11 mouse cellular contexts compared by ENCODE assay signal in genomic region chr2:129040567-129040966, GRCm38 (mm10). TPM values are rescaled to one million over a fixed set of nuclear protein-coding genes. Genes with fewer than 3 reads are reported as not detected.
DNase-seq lines count a peak whose midpoint lies in the region; ATAC-seq and TF ChIP-seq lines count a peak whose summit lies in the region.
"Had no signal": no experiment of that assay in that cellular context is flagged by ENCODE, and none has a peak within 500 bp of the region (broad histone marks: within the 10 kb centered on the region; RNA-seq: fewer than 3 reads in every experiment).

No protein-coding gene starts in this region.

- TF ChIP-seq POLR2A in thymus, adult 2 months (IDR thresholded peaks at IDR 0.05; ENCODE audit: control insufficient read depth, extremely low read depth, insufficient read depth, low read length, poor library complexity), result no peak

- H3K9me3 ChIP-seq in kidney, postnatal 0 days (replicated peaks; ENCODE audit: low read length), result no peaks in the 10 kb centered on the region
- no peaks in the 10 kb centered on the region for H3K9me3 ChIP-seq in liver, embryonic 14.5 days (ENCODE audit: control insufficient read depth, low read length)

- H3K4me2 ChIP-seq in kidney, postnatal 0 days (ENCODE audit: low read length), result no peak overlapping the region
- no peak overlapping the region for H3K4me2 ChIP-seq in liver, embryonic 14.5 days (ENCODE audit: low read depth)

- peak; percentile 43; the same call in 1 of the 2 replicates for TF ChIP-seq CTCF in kidney, postnatal 0 days (IDR thresholded peaks at IDR 0.05; ENCODE audit: low read depth)
- peak; percentile 54 for TF ChIP-seq CTCF in liver, embryonic 14.5 days (IDR thresholded peaks at IDR 0.05; ENCODE audit: low read depth)
- no peak for TF ChIP-seq CTCF in thymus, adult 2 months (IDR thresholded peaks at IDR 0.05; ENCODE audit: borderline replicate concordance, control insufficient read depth, extremely low read depth, insufficient read depth, low read length, poor library complexity)

- H3K27ac ChIP-seq in kidney, postnatal 0 days, result no peak overlapping the region
- H3K27ac ChIP-seq in liver, embryonic 14.5 days, result no peak overlapping the region
- no peak overlapping the region for H3K27ac ChIP-seq in thymus, adult 2 months (ENCODE audit: control insufficient read depth, insufficient read depth, low read length)

- H3K4me1 ChIP-seq in kidney, postnatal 0 days (replicated peaks; ENCODE audit: insufficient read depth, low read length), result peaks cover 11% of the 10 kb centered on the region; the same call in 1 of the 2 replicates
- no peaks in the 10 kb centered on the region for H3K4me1 ChIP-seq in liver, embryonic 14.5 days (replicated peaks; ENCODE audit: control insufficient read depth in 2 of 2, insufficient read depth in 2 of 2, low read length in 1 of 2)
- H3K4me1 ChIP-seq in thymus, adult 2 months (replicated peaks; ENCODE audit: control insufficient read depth, insufficient read depth, low read length), result peaks cover 20% of the 10 kb centered on the region

- H3K36me3 ChIP-seq in kidney, postnatal 0 days (ENCODE audit: insufficient read depth, low read length), result no peaks in the 10 kb centered on the region
- H3K36me3 ChIP-seq in liver, embryonic 14.5 days (replicated peaks; ENCODE audit: control insufficient read depth, insufficient read depth, low read depth), result no peaks in the 10 kb centered on the region
- no peaks in the 10 kb centered on the region for H3K36me3 ChIP-seq in thymus, adult 2 months (ENCODE audit: control insufficient read depth, insufficient read depth, low read length)

- no peak for ATAC-seq in kidney, postnatal 0 days (replicated peaks; ENCODE audit: low FRiP score, low read depth)
- no peak for ATAC-seq in liver, embryonic 14.5 days (ENCODE audit: insufficient read depth)
- ATAC-seq: inflammation-experienced regulatory T-cells, adult 6 months had no signal

- intact Hi-C loops in gastrocnemius, postnatal 14 days (cut with DNase I; ENCODE audit: low total_unique reads), result no loop called here

- TF ChIP-seq EP300 in liver, embryonic 14.5 days (IDR thresholded peaks at IDR 0.05; ENCODE audit: low read depth), result no peak

- H3K9ac ChIP-seq in kidney, postnatal 0 days (ENCODE audit: low read depth, low read length), result no peak overlapping the region
- H3K9ac ChIP-seq in liver, embryonic 14.5 days (replicated peaks), result no peak overlapping the region

- no peak overlapping the region for H3K4me3 ChIP-seq in kidney, postnatal 0 days (replicated peaks; ENCODE audit: low read depth, low read length)
- no peak overlapping the region for H3K4me3 ChIP-seq in liver, embryonic 14.5 days (ENCODE audit: insufficient read depth in 1 of 2, low read depth in 2 of 2, low read length in 2 of 2)
- H3K4me3 ChIP-seq in thymus, adult 2 months (ENCODE audit: control insufficient read depth, insufficient read depth, low read length), result no peak overlapping the region

- peak; percentile 22 for DNase-seq in adrenal gland, postnatal 10 days
- no peak for DNase-seq in adrenal gland, adult 2 months
- DNase-seq in kidney, postnatal 0 days (ENCODE audit: low spot score), result no peak
- DNase-seq in kidney, adult 11 months, result no peak
- no peak for DNase-seq in liver, embryonic 14.5 days (ENCODE audit: low read depth in 3 of 3, low spot score in 3 of 3)
- peak; percentile 27 for DNase-seq in thymus, adult 2 months
- DNase-seq in gastrocnemius, postnatal 4 days (ENCODE audit: low spot score in 2 of 2), result no peak
- no peak for DNase-seq in gastrocnemius, postnatal 14 days
- DNase-seq: gastrocnemius, postnatal 36 days had no signal

- H3K27me3 ChIP-seq in kidney, postnatal 0 days (ENCODE audit: insufficient read depth, low read length), result no peaks in the 10 kb centered on the region
- peaks cover 30% of the 10 kb centered on the region for H3K27me3 ChIP-seq in liver, embryonic 14.5 days (ENCODE audit: control insufficient read depth, insufficient read depth, low read length)
- no peaks in the 10 kb centered on the region for H3K27me3 ChIP-seq in thymus, adult 2 months (ENCODE audit: control insufficient read depth, insufficient read depth, low read length)

- 28% methylated on average over 6 of the region's 6 CpGs for WGBS in kidney, postnatal 0 days
- WGBS in liver, embryonic 14.5 days (ENCODE audit: insufficient replicate concordance), result 3% methylated on average over 6 of the region's 6 CpGs
- 5% methylated on average over 6 of the region's 6 CpGs for WGBS in thymus, adult 2 months

RNA-seq across cellular contexts. Expression of gene Vinac1, which starts 7.4 kb away (rescaled TPM):
- total RNA-seq in adrenal gland, postnatal 10 days (2021), result under 1 TPM; 0.06 to 0.18 TPM
- under 1 TPM; 0.07 to 0.12 TPM for total RNA-seq in adrenal gland, adult 2 months (2021)
- 0.16 and 0.28 TPM in 2 replicates for polyA plus RNA-seq in adrenal gland, adult 2 months (2012; rRNA removed)
- polyA plus RNA-seq in kidney, postnatal 0 days (2015; fragmentation: Nextera tagmentation; extraction: Ambion mirVana), result 0.05 and 0.11 TPM in 2 replicates
- 0.01 and 0.03 TPM in 2 replicates for polyA plus RNA-seq in liver, embryonic 14.5 days (2012; rRNA removed)
- polyA plus RNA-seq in liver, embryonic 14.5 days (2014; fragmentation: Nextera tagmentation; extraction: Ambion mirVana), result 0.04 TPM in 1 of 2 replicates, not detected in the other
- polyA plus RNA-seq in thymus, adult 2 months (2012; rRNA removed), result 0.16 and 0.45 TPM in 2 replicates
- total RNA-seq in gastrocnemius, postnatal 4 days (2021), result under 1 TPM; 0.05 to 0.18 TPM
- total RNA-seq in gastrocnemius, postnatal 14 days (2021), result under 1 TPM in 1 of 2 experiments, not detected in 1; 0.04 TPM
- total RNA-seq: gastrocnemius, postnatal 36 days had no signal
- polyA plus RNA-seq: spleen, adult 2 months had no signal

RNA-seq across cellular contexts. Expression of gene Ttl, which starts 25.2 kb away (rescaled TPM):
- 10 to 100 TPM in 1 of 2 experiments, 1 to 10 TPM in 1; 9.9 to 14.1 TPM for total RNA-seq in adrenal gland, postnatal 10 days (2021)
- total RNA-seq in adrenal gland, adult 2 months (2021), result 10 to 100 TPM in 1 of 2 experiments, 1 to 10 TPM in 1; 7.5 to 13.4 TPM
- polyA plus RNA-seq in adrenal gland, adult 2 months (2012; rRNA removed), result 4.7 and 5.6 TPM in 2 replicates
- 9.7 and 10.0 TPM in 2 replicates for polyA plus RNA-seq in kidney, postnatal 0 days (2015; fragmentation: Nextera tagmentation; extraction: Ambion mirVana)
- polyA plus RNA-seq in liver, embryonic 14.5 days (2012; rRNA removed), result 1.1 and 1.2 TPM in 2 replicates
- 1.5 TPM in 2 replicates for polyA plus RNA-seq in liver, embryonic 14.5 days (2014; fragmentation: Nextera tagmentation; extraction: Ambion mirVana)
- 6.4 and 6.7 TPM in 2 replicates for polyA plus RNA-seq in thymus, adult 2 months (2012; rRNA removed)
- total RNA-seq in gastrocnemius, postnatal 4 days (2021), result 10 to 100 TPM; 17.0 to 18.3 TPM
- 1 to 10 TPM; 5.6 to 7.3 TPM for total RNA-seq in gastrocnemius, postnatal 14 days (2021)

Comparison
In these comparisons a context has a peak if more than half of its experiments do, and no peak if none do; other contexts are left out.
1. DNase-seq: peak in adrenal gland, postnatal 10 days (single experiment) and thymus, adult 2 months (single experiment); none in adrenal gland, adult 2 months (single experiment), kidney, postnatal 0 days (single experiment), kidney, adult 11 months (single experiment), liver, embryonic 14.5 days (0 of 3), gastrocnemius, postnatal 4 days (0 of 2) and gastrocnemius, postnatal 14 days (single experiment).